Mouse (Mus musculus) liver, postnatal 0 days (tissue): Measurements from ENCODE around the gene Acsl4.

ENCODE experiments used
- CTCF ChIP-seq: sonication (generic); IDR thresholded peaks from 2 replicates; pipeline ENCODE4 v1.5.1; 2016; ENCODE audit warnings: antibody characterized with exemption, low read depth
- EP300 ChIP-seq: IDR thresholded peaks from 2 replicates; pipeline ENCODE4 v1.6.1; 2016; ENCODE audit warnings: antibody characterized with exemption, low read depth, mild to moderate bottlenecking

- TF ChIP-seq CTCF (no peak), EP300 (no peak)
Observed at GRCm38 (mm10) chrX:142409338-142409737, 19.0 kb upstream of the Acsl4 start.
